Mouse (Mus musculus) granulocyte monocyte progenitor cell, adult 5-6 weeks (primary cell): ENCODE measurements around the gene Fgfr2. TPM values are rescaled to one million over a fixed set of nuclear protein-coding genes. Genes with fewer than 3 reads are reported as not detected.

Experiments used
- ATAC-seq: replicated peaks from 2 replicates; pipeline ENCODE4 v1.8.0; 2016; ENCODE audit warnings: mild to moderate bottlenecking, moderate TSS enrichment, inconsistent platforms; ENCODE audit not compliant: poor library complexity, severe bottlenecking
- total RNA-seq, 2 experiments: library from RNA; stranded (forward) in 1 of 2; stranded (reverse) in 1 of 2; fragments of 200-712, 200-1000 nt in 1 of 2; fragments of >200 nt in 1 of 2; fragmentation: Nextera tagmentation in 1 of 2; gene quantifications; 2 replicates each; pipeline ENCODE4 v1.2.3; 2014 to 2017

Fgfr2 gene
- total RNA-seq, 2 experiments from 2014 or later = not detected

DNA sequence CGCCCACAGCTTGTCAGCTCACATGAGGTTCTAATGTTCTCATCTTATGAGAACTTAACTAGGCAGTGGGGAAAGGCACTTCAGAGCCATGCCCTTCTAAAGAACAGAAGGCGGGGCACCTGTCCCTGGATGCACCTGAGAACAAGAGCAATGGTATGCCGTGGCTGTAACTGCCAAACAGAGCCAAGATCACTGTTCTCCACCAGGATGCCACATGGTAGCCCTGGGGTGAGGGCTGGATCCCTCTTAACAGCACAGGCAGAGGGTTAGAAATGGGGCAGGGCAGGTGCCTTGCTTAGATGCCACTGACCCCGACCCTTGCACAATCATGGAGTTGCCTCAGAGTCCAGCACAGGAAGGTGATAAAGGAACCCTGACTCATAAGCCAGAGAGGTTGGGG is 2903.3 kb downstream of the Fgfr2 start:
- no peak for ATAC-seq

DNA sequence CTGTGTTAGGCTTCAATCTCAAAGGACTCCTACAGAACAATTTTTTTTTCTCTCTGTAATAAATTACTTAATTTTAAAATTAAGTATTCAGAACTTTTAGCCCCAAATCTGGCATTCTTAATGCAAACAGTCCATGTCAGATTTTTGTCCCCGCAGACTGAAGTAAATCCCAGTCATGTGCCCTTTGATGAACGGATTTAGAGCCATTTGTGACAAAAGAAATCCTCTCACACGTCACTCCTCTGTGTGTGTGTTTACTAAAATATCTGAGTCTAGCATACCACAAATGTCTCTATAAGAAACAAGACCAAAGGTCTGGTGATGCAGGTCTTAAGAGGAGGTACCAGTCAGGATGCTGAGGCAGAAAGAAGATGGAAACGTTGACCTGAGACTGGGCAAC is 2906.9 kb downstream of the Fgfr2 start:
- no peak for ATAC-seq

DNA sequence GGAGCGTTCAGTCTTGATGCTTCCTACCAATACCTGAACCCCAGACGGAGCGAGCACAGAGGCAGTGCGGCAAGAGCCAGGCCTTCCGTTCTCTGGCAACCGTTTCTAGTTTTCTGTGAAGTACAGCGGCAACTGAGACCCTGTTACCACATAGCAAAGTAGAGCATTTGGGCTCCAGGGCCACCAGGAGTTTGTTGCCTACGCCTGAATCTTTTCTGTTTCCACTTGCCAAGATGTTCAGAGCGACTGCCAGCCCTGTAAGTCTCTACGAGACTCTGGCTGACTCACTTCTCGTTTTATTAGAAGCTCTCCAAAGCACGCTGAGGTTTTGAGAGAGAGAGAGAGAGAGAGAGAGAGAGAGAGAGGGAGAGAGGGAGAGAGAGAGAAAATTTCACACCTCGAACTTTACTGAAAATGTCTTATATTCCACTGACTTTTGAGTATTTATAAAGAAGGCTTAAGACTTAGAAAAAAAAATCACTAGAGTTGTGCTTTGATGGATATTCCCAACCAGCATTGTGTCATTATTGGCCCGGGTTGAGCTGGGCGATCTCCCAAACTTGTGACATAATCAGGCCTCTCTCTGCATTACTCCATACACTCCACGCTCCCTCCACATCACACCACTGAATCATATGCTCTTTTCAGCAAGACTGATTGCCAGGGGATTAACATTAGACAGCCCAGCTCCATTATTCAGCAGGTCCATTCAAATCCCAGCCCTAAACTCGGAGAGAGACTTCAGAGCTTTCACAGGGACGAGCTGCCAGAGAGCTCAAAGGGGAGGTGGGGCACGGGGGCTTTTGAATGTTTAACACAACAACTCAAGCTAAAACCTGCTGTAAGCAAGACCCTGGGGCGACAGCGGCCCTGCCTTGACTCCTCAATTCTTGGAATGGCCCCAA is 2907.6 kb downstream of the Fgfr2 start:
- ATAC-seq = no peak

DNA sequence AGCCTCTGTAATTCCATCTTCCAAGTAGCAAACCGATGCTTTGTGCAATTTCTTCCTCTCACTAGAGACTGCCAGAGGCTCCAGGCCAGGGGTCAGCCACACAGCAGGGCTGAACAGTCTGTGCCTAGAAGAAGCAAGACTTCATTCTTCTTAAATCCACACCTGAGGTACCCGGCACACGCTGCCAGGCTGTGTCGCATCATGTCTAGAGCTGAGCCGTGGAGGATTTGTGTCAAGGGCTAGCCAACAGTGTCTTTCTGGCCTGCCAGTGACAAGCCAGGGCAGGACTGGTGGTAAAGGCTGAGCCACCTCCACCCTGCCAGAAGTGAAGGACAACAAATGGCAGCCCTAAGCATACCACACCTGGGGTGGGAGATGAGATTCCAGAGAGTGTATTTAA is 2910.0 kb downstream of the Fgfr2 start:
- ATAC-seq = no peak

DNA sequence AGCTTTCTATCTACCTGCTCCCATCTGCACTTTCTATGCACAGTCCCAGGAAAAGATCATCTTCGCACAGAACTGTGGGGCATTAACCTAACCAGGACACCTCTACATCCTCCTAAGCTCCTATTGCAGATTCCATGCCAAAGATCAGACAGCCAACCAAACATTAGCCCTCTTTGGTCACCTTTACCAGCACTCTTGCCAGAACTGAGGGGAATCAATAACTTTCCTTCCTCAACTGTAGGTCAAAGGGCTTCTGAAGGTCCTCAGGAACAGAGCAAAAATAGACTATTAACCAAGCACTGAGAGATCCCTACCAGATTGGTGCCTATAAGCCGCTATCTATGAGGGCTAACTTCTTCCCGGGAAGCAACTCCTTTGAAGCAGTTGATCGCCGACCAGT is 2911.7 kb downstream of the Fgfr2 start:
- no peak for ATAC-seq

DNA sequence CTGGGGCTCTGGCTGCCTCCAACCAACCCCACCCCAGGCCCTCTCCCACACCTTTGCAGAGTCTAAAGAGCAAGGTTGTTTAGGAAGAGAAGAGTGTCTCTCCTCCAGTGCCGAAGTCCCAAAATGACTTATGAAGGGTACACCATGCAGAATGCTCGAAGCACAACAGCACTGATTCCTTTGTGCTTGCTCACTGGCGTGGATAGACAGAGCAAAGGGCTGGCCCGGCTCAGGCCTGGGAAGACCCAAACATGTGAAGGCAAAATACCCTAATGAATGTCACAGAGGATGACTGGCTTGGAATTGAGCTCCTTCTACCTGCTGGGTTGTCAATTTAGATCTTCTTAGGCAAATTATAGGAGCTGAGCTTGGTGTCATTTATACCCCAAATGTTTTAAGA is 2914.5 kb downstream of the Fgfr2 start:
- no peak for ATAC-seq

DNA sequence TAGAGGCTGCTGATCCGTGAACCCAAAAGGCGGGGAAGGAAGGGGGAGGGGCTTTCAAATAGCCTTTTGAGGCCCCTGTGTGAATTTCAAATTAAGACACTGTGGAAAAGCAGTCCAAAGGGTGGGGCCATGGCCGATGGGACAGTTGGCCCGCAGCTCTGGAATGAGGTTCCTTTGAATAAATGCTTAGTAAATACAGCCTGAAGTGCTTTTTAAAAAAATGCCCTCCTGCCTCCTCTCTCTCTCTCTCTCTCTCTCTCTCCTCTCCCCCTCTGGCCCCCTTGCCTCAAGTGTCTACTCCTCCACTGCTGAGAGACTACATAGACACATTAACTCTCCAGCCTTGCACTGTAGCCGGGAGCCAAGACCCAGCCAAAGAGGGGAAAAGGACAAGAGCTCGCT is 2917.0 kb downstream of the Fgfr2 start:
- ATAC-seq = no peak

DNA sequence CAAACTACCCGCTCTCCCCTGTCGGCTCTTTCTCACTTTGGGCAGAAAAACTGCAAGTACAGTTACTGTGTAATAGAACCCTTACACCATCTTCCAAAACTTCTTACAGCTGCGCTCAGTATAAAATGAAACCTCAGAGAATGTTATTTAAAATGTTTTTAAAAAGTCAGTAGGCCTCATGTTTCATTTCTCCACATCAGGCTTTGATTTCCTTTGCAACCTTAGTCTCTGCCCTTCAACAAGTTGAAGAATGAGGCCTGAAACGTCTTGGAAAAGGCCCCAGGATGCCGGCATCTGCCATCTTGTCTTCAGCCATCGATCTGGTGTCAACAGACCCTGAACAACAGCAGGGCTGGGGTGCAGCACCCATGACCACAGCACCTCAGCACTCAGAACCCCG is 2918.0 kb downstream of the Fgfr2 start:
- no peak for ATAC-seq

DNA sequence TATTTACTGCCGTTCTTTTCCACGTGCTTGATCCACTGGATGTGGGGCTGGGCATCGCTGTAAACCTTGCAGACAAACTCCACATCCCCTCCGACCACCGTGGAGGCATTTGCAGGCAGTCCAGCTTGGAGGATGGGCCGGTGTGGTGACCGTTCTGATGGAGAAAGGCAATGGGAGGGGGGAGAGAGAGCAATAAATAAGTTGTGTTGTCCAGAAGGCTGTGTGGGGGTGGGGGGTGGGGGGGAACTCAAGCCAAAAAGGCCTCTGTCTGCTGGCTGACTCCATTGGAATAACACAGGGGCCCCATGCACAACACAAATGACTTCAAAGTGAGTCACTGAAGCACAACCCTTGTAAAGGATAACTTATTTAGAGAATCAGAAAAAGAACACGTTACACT is 2922.1 kb downstream of the Fgfr2 start:
- ATAC-seq = no peak

DNA sequence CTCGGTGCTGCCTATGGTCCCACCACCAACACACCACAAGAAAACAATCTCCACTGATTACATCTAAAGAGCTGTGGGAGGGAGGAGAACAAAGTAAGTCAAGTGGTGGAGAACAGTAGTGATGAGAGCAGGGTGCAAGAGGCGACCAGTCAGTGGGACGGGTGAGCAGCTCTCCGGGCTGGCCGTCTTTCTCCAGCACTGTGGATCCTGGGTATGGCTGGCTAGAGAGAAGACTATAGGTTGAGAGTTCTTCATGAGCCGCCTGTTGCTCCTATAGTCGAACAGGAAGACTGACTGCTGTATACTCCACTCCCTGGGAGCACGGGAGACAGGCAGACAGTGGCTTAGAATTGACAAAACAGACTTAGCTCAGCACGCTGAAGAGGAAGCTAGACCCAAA is 2923.2 kb downstream of the Fgfr2 start:
- ATAC-seq = no peak

DNA sequence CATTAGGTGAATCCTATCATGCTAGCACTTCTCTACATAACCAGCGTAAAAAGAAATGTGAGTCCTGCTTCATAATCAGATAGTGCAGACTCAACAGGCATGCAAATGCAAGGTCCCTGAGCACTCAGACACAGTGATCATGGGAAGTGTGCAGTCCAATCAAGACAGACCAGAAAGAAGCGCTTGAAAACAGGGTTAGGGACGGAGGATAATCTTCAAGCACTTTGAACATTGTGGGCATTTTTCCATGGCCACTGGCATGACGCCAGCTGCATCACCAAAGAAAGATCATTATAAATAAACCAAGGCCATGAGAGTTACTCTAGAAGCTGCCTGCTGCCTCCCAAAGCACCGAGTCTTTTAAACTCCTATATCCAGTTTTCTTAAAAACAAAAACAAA is 2923.8 kb downstream of the Fgfr2 start:
- ATAC-seq = no peak

DNA sequence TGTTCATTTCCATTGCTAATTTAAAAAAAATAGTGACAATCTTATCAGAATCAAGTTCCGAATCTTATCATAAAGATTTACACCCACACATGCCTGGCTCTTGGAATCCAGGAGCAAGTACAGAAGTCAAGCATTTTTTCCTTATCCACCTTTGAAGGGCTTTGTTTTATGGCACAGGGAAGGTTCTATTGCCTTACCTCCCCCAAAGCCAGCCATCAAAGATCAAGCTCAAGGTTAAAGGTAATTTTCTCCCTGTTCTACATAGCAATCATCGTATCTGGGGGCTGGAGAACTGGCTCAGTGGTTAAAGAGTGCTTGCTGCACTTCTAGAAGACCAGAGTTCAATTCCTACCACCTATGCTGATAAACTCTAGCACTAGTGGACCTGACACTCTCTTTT is 2928.1 kb downstream of the Fgfr2 start:
- no peak for ATAC-seq

DNA sequence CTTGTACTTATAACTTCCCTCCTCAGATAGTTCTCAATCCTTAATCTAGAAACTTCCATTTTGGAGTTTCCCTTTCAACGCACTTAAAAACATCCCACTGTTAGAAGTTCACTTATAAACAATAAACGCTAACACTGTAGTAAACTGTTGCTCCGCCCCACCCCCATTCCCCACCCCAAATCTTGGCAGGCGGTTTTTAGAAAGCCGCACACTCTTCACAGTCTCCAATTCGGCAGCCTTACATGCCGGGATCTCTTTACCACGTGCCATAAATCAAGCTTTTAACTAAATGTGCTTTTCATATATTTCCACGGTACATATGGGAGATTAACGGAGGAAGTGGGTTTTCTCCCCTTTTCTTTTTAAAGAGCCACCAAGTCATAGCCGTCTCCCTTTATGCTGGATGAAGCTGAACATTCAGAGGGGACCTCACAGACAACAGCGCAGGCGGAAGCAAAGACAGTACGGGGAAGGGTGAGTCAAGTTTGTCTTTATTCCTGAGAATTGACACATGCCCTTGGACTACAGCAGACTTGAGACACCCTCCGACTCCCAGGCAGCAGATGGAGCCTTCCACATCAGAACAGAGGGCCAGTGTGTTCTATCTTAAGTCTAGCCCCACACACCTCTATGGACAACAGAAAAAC is 2932.7 kb downstream of the Fgfr2 start:
- no peak for ATAC-seq

DNA sequence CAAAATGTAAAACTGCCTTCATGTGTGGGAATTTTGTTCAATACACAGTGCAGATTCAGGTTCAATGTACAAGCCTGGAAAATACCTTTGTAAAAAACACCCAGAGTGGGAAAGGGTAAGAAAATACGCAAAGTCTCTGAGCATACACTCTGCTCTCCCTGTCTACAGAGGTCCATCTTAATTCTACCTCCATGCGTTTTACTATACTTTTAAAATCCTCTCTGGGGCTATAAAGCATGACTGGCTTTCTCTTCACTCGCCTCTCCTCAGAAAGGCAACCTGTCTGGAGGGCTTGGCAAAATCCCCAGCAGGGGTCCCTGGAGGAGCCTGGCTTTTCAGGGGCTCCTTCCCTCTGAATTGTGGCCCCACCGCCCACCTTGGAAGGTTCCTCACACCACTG is 2933.2 kb downstream of the Fgfr2 start:
- ATAC-seq = no peak

DNA sequence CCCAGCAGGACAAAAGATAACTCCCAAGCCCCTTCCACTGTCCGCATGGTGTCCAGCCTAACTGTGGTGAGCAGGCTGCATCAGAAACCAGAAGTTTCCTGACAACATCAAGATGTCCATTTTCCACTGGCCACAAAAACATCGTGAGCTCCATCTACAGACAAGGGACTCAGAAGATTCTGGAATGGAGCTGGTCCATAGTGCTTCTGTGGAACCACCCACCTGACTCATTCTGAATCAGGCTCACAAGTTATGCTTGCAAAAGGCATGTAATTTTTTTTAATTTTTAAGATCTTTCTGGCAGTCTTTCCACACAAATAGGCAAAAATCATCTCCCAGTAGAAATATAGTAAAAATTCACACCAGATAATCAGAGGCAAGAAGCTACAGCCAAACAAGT is 2935.0 kb downstream of the Fgfr2 start:
- ATAC-seq = no peak

DNA sequence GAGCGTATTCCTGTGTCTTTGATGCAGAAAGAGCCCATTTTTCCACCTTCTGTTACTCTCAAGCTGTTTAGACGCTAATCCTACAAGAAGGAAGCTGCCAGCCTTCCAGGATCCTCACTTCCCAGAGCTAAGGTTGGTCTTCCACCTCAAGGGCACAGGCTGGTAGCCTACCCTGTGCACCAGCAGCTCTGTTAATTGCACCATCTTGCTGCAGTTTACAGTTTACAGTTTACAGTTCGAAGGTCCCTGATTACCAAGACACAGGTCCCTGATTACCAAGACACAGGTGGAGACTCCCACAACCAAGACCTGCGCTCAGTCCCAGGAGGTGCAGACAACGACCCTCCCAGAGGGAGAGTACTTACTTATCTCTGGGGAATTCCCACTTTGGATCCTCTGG is 2938.3 kb downstream of the Fgfr2 start:
- no peak for ATAC-seq

DNA sequence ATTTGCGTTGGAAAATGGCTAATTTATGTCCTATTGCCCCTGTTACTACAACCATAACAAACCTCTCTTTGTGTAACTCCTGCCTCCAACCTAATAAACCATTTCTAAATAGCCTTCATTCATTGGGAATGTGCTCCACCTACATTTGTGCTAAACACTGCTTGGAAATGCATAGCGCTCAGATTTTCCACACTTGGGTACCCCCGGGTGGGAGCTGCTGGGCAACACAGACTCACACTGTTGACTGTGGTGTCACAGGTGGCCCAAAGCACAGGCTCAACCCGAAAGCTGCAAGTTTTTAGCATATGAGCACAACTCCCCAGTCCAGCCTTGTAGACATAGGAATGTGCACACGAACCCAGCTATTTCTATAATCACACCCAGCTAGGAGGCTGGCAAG is 2939.2 kb downstream of the Fgfr2 start:
- ATAC-seq = no peak

DNA sequence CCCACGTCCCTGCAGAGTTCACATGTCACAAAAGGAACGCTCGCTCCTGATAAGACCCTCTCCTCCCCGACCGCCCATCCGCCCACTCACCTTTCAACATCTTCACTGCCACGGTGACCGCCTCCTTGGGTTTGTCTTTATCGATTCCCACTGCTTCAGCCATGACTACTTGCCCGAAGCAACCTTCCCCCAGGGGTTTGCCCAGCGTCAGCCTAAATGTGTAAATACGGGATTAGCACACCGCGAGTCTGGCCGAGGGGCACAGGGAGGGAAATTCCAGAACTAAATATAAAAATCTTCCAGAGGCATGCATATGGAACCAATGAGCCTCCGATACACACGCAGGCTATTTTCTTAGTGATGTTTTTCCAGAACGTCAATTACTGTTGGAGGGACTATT is 2940.6 kb downstream of the Fgfr2 start:
- no peak for ATAC-seq

DNA sequence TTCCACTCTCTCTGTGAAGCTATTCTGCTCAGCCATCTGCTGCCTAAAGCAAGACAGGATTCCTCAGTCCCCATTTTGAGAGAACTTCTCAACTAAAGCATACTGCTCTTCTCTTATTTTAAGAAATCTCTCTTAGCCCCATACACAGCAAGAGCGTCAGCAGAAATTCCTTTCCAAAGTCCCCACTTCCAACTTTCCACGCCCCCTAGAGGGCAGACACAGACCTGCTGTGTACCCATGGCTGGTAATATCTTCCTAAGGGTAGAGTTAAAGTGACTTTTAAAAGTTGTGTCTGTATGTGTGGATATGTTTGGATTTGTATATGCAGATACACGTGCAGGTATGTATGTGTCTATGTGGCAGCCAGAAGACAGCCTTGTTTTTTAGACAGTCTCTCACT is 2944.2 kb downstream of the Fgfr2 start:
- ATAC-seq = no peak

DNA sequence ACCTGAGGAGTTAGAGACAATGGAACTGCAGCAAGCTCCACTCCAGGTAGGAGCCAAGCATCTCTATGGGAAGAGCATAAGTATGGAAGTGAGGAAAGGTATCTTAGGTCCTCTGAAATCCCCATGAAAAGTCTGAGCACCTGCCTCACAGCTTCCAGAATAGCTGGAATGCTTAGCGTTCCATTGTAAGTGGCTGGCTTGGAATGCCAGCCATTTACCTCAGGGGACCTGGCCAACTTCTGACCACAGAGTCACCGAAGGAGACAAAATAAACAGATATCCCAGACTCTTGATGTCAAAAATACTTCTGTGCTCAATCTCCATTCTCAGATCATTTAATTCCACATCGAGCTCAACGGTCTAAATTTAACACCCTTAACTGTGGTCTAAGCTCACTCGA is 2946.1 kb downstream of the Fgfr2 start:
- ATAC-seq = no peak

DNA sequence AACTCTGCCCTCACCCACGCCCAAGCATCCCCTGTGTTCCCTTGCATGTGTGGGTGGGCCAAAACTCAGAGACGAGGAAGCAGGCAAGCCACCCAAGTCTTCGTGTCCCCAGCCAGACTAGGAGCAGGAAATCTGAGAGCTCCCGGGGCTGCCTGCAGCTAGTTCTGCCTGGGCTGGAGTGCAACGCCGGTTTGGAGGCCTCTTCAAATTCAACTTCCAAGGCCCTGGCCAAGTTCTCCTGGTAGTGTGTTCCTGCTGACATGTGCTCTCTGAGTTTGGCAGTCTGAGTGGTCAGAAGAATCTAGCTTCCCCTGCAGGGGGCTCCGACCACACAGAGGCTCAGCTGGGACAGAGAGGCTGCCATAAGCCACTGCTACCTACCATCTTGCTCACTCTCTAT is 2948.6 kb downstream of the Fgfr2 start:
- ATAC-seq = no peak

DNA sequence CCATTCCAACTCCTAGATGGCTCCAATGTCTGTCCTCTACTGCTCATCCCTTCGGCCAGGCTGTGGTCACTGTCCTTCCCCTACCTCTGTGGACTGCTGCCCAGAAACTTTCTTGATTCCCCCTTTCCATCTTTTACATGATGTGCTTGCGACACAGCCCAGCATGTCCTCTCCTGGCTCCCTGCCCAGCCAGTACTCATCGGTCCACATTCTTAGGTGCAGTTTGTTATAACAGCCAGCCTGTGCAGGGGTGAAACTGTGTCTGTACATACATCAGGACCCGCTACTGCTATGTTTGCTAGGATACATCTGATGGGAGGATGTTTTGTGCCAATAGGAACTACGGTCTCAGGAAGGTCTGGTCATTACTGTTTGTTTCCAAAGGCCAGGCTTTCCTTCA is 2949.2 kb downstream of the Fgfr2 start:
- no peak for ATAC-seq
